Mouse (Mus musculus): Measurements from ENCODE around the gene Syngr2. TPM values are rescaled to one million over a fixed set of nuclear protein-coding genes. Genes with fewer than 3 reads are reported as not detected.
"Not testable (repeated sequence)": the region's sequence is repeated elsewhere in the genome, so short reads cannot be mapped to it uniquely, and the experiment has no call there.

Syngr2 gene
- polyA plus RNA-seq, 1 experiment from 2014 or later: 17.4 TPM

DNA sequence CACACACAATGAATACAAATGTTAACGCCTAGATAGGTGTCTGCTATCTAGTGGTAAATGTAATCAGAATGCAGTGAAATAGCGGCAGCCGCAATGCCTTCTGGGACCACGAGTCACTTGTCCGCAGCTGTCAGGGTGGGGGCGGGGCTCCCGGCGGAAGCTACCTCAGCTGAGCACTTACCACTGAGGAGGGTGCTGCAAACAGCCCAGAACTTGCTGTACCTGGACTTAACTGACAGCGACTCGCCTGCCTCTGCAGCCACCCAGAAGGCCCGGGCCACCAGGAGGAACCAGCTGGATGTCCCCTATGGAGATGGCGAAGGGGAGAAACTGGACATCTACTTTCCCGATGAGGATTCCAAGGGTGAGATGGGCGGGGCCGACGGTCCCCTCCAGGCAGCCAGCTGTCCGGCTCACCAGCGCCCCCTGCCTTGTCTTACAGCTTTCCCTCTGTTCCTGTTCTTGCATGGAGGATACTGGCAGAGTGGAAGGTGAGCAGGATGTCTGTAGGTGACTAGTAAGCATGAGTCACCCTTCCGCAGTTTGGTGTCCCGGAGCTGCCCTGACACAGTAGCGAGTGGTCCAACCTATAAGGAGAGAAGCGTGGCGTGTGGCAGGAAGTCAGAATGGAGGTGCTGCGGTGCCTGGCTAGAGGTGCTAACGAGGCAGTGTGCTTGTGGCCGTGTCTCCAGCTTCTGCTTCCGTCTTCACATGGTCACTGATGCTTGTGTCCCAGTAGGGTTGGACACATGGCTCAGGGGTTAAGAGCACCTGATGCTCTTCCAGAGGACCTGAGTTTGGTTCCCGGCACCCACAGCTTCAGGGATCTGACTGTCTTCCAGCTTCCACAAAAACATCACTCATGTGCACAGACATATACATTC lies 22.9 kb downstream of the Syngr2 start:
- no peaks in the 10 kb centered on the region for H3K27me3 ChIP-seq (replicated peaks; ENCODE audit: control insufficient read depth, insufficient read depth, low read length)
- H3K4me2 ChIP-seq (ENCODE audit: low read length): peak overlapping the region; percentile 59
- 17% methylated on average over 28 of the region's 28 CpGs for WGBS
- peak; percentile 70 for ATAC-seq
- H3K27ac ChIP-seq (ENCODE audit: low read depth, low read length): peak overlapping the region; percentile 36; the same call in 1 of the 2 replicates
- no peaks in the 10 kb centered on the region for H3K9me3 ChIP-seq (ENCODE audit: control insufficient read depth, low read length)
- peak overlapping the region; percentile 47 for H3K9ac ChIP-seq (ENCODE audit: low read depth, low read length)
- peaks cover 20% of the 10 kb centered on the region for H3K4me1 ChIP-seq (ENCODE audit: control insufficient read depth, insufficient read depth, low read depth, low read length)
- H3K36me3 ChIP-seq (ENCODE audit: control insufficient read depth, insufficient read depth, low read length): no peaks in the 10 kb centered on the region
- peak overlapping the region; percentile 44 for H3K4me3 ChIP-seq (ENCODE audit: low read length)

DNA sequence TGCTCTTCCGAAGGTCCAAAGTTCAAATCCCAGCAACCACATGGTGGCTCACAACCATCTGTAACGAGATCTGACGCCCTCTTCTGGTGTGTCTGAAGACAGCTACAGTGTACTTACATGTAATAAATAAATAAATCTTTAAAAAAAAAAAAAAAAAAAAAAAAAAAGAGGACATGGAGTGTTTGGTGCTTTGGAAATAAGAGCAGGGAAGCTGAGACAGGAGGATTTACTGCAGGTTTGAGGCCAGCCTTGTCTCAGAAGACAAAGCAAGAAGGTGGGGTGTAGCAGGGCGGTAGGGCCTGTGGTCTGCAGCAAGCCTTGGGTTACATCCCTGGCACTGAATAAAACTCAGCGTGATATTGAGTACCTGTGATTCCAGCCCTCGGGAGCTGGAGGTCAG lies 24.0 kb downstream of the Syngr2 start:
- ATAC-seq; H3K9ac ChIP-seq (ENCODE audit: low read depth, low read length); H3K27ac ChIP-seq (ENCODE audit: low read depth, low read length); H3K27me3 ChIP-seq (replicated peaks; ENCODE audit: control insufficient read depth, insufficient read depth, low read length); H3K4me3 ChIP-seq (ENCODE audit: low read length); H3K9me3 ChIP-seq (ENCODE audit: control insufficient read depth, low read length); H3K36me3 ChIP-seq (ENCODE audit: control insufficient read depth, insufficient read depth, low read length); H3K4me2 ChIP-seq (ENCODE audit: low read length): not testable (repeated sequence)
- peaks cover 13% of the 10 kb centered on the region for H3K4me1 ChIP-seq (ENCODE audit: control insufficient read depth, insufficient read depth, low read depth, low read length)
- WGBS: 91% methylated on average over 4 of the region's 6 CpGs

DNA sequence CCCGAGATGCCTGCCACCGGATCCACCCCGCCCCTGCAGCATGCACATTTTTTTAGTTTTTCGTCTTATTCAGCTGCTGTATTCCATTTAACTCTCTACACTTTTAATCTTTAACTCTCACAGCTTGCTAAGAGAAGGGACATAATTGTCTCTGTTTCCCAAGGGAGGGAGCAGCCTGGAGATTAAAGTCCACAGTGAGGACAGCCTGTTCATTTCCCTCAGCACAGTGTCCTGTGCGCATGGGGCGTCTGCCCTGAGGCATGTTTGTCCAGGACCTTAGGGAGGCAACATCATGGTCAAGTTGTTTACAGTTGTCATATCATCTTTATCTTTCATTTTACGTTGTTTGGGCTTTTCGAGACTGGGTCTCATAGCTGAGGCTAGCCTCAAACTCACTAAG lies 24.6 kb downstream of the Syngr2 start:
- H3K9me3 ChIP-seq (ENCODE audit: control insufficient read depth, low read length): no peaks in the 10 kb centered on the region

DNA sequence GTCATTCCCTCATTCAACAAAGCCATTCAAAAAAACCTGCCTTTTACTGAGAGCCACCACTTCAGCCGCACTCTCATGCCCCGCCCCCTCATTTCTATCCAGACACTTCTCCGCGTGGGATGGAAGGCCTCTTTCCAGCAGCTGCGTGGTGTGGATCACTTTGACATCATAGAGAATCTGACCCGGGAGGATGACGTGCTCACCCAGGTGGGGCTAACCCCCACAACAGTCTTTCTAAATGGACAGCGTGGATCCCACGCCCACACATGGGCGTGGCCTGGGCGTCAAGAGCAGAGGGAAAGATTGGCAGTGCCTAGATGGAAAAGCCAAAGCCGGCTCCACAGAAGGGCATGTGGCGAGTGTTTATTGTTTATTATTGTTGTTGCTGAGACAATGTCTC lies 26.8 kb downstream of the Syngr2 start:
- no peaks in the 10 kb centered on the region for H3K9me3 ChIP-seq (ENCODE audit: control insufficient read depth, low read length)

More for the DNA sequence above, 24.6 kb downstream of the Syngr2 start:
- Histone ChIP-seq H3K4me3 (ENCODE audit: low read length) (no peak overlapping the region), H3K27ac (ENCODE audit: low read depth, low read length) (no peak overlapping the region), H3K27me3 (replicated peaks; ENCODE audit: control insufficient read depth, insufficient read depth, low read length) (no peaks in the 10 kb centered on the region), H3K4me2 (ENCODE audit: low read length) (no peak overlapping the region), H3K9ac (ENCODE audit: low read depth, low read length) (no peak overlapping the region), H3K4me1 (ENCODE audit: control insufficient read depth, insufficient read depth, low read depth, low read length) (peaks cover 10% of the 10 kb centered on the region), H3K36me3 (ENCODE audit: control insufficient read depth, insufficient read depth, low read length) (no peaks in the 10 kb centered on the region)
- ATAC-seq: no peak
- WGBS: 92% methylated on average over 8 of the region's 8 CpGs

DNA sequence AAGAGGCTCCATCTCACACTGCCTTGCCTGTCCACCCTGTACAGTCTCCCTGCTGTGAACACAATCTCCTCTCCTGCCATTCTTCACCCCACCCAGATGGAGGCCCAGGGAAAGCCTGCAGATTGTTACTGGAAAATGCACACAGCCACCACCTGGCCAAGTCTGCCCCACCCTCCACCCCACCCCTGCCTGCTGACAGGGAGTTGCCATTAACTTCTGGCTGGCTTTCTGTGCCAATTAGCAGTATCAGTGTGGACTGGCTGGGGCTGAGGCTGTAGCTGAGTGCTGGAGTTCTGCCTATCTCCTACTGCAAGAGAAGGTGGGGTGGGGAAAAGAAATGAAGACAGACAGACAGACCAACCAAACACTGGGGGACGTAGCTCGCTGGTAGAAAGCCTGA lies 29.1 kb downstream of the Syngr2 start:
- 91% methylated on average over 2 of the region's 2 CpGs for WGBS
- Histone ChIP-seq H3K9me3 (ENCODE audit: control insufficient read depth, low read length) (no peaks in the 10 kb centered on the region), H3K27ac (ENCODE audit: low read depth, low read length) (no peak overlapping the region), H3K4me2 (ENCODE audit: low read length) (no peak overlapping the region), H3K4me3 (ENCODE audit: low read length) (no peak overlapping the region), H3K36me3 (ENCODE audit: control insufficient read depth, insufficient read depth, low read length) (no peaks in the 10 kb centered on the region), H3K27me3 (replicated peaks; ENCODE audit: control insufficient read depth, insufficient read depth, low read length) (no peaks in the 10 kb centered on the region), H3K4me1 (ENCODE audit: control insufficient read depth, insufficient read depth, low read depth, low read length) (no peaks in the 10 kb centered on the region), H3K9ac (ENCODE audit: low read depth, low read length) (no peak overlapping the region)
- ATAC-seq: no peak

More for the DNA sequence above, 26.8 kb downstream of the Syngr2 start:
- peak overlapping the region; percentile 50 for H3K4me2 ChIP-seq (ENCODE audit: low read length)
- 0 out of 2 replicates have a peak, but pooled peaks have one; percentile 31 for ATAC-seq
- no peak overlapping the region for H3K4me3 ChIP-seq (ENCODE audit: low read length)
- H3K27me3 ChIP-seq (replicated peaks; ENCODE audit: control insufficient read depth, insufficient read depth, low read length): no peaks in the 10 kb centered on the region
- peak overlapping the region; percentile 18; the same call in 1 of the 2 replicates for H3K9ac ChIP-seq (ENCODE audit: low read depth, low read length)
- no peaks in the 10 kb centered on the region for H3K36me3 ChIP-seq (ENCODE audit: control insufficient read depth, insufficient read depth, low read length)
- no peak overlapping the region for H3K27ac ChIP-seq (ENCODE audit: low read depth, low read length)
- peaks cover 4% of the 10 kb centered on the region; the same call in 1 of the 2 replicates for H3K4me1 ChIP-seq (ENCODE audit: control insufficient read depth, insufficient read depth, low read depth, low read length)
- 25% methylated on average over 13 of the region's 13 CpGs for WGBS

DNA sequence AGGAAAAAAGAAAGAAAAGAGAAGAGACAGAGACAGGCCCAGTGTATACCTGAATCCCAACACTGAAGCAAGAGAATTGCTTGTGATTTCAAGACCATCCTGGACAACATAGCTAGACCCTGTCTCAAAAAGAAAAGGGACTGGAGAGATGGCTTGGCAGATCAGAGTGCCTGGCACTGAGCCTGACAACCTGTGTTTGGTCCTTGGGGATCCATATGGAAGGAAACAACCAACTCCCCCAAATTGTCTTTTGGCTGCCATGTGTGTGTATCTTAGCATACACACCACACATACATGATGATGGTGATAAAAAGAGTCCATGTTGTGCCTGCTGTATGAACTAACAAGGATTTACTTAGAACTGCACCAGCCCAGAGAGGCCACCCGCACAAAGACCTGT lies 29.6 kb downstream of the Syngr2 start:
- Histone ChIP-seq H3K4me3 (ENCODE audit: low read length) (no peak overlapping the region), H3K9me3 (ENCODE audit: control insufficient read depth, low read length) (no peaks in the 10 kb centered on the region), H3K27me3 (replicated peaks; ENCODE audit: control insufficient read depth, insufficient read depth, low read length) (no peaks in the 10 kb centered on the region), H3K4me2 (ENCODE audit: low read length) (no peak overlapping the region), H3K36me3 (ENCODE audit: control insufficient read depth, insufficient read depth, low read length) (no peaks in the 10 kb centered on the region), H3K27ac (ENCODE audit: low read depth, low read length) (no peak overlapping the region), H3K4me1 (ENCODE audit: control insufficient read depth, insufficient read depth, low read depth, low read length) (no peaks in the 10 kb centered on the region), H3K9ac (ENCODE audit: low read depth, low read length) (no peak overlapping the region)
- WGBS: 94% methylated on average over 1 of the region's 1 CpGs
- no peak for ATAC-seq

DNA sequence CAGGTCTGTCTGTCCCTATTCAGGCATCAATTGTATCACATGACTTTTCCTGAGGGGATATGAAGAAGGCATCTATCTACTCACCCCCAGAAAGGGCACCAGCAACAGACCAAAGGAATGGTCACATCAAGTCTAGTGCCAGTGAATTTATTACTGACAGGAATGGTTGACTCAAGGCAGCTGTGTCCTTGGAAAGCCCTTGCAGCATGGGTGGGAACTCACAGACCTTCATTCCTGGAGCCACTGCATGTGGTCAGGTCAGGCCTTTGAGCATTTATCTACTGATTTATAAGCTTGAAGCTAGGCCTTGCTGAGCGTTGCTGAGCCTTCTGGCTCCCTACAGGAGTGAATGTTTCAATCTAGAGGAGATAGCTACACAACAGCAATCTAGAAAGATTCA lies 31.4 kb downstream of the Syngr2 start:
- H3K4me1 ChIP-seq (ENCODE audit: control insufficient read depth, insufficient read depth, low read depth, low read length): no peaks in the 10 kb centered on the region
- 48% methylated on average over 1 of the region's 1 CpGs for WGBS
- no peak overlapping the region for H3K4me3 ChIP-seq (ENCODE audit: low read length)
- H3K4me2 ChIP-seq (ENCODE audit: low read length): no peak overlapping the region
- ATAC-seq: no peak
- H3K9me3 ChIP-seq (ENCODE audit: control insufficient read depth, low read length): no peaks in the 10 kb centered on the region
- no peaks in the 10 kb centered on the region for H3K36me3 ChIP-seq (ENCODE audit: control insufficient read depth, insufficient read depth, low read length)
- H3K27me3 ChIP-seq (replicated peaks; ENCODE audit: control insufficient read depth, insufficient read depth, low read length): no peaks in the 10 kb centered on the region
- H3K9ac ChIP-seq (ENCODE audit: low read depth, low read length): no peak overlapping the region
- H3K27ac ChIP-seq (ENCODE audit: low read depth, low read length): no peak overlapping the region

DNA sequence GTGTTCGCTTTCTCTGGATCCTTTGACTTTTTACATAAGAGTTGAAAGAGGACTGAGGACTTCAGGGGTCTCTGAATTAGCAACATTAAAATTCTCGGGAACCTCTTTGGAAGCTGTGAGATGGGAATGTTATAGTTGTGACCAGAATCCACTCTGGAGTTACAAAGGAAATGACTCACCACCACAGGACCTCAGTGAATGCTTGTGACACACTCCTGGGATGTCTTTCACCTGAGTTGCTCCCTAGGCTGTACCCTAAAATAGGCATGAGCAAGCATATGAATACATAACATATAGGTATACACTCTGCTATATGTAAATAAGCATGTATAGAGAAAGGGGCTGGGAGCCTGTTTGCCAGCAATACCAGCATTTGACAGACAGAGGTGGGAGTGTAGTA lies 34.0 kb downstream of the Syngr2 start:
- ATAC-seq: no peak
- 85% methylated on average over 2 of the region's 2 CpGs for WGBS
- H3K4me3 ChIP-seq (ENCODE audit: low read length): no peak overlapping the region

DNA sequence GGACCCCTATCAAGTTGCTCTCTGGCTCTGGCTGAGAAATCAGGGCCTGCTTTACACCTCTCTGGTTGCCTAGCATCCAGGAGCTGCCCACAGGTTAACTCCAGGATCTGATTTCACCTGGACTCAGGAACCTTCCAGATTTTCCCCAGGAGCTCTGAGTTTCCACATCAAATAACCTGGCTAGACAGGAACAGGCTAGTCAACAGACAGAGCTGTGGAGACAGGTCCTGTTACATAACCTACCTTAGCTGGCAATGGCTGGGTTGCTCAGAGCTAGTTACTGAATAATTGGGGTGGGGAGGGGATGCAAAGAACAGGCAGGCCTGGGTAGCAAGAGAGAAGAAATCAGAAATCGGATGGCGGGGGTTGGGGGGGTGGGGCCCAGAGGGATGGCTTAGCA lies 35.5 kb downstream of the Syngr2 start:
- Histone ChIP-seq H3K9ac (ENCODE audit: low read depth, low read length) (no peak overlapping the region), H3K27ac (ENCODE audit: low read depth, low read length) (no peak overlapping the region), H3K27me3 (replicated peaks; ENCODE audit: control insufficient read depth, insufficient read depth, low read length) (no peaks in the 10 kb centered on the region), H3K9me3 (ENCODE audit: control insufficient read depth, low read length) (no peaks in the 10 kb centered on the region), H3K4me2 (ENCODE audit: low read length) (no peak overlapping the region), H3K4me3 (ENCODE audit: low read length) (no peak overlapping the region), H3K36me3 (ENCODE audit: control insufficient read depth, insufficient read depth, low read length) (no peaks in the 10 kb centered on the region), H3K4me1 (ENCODE audit: control insufficient read depth, insufficient read depth, low read depth, low read length) (peaks cover 12% of the 10 kb centered on the region)
- ATAC-seq: no peak
- 91% methylated on average over 2 of the region's 2 CpGs for WGBS

More for the DNA sequence above, 34.0 kb downstream of the Syngr2 start:
- Histone ChIP-seq H3K27ac (ENCODE audit: low read depth, low read length) (no peak overlapping the region), H3K9ac (ENCODE audit: low read depth, low read length) (no peak overlapping the region), H3K9me3 (ENCODE audit: control insufficient read depth, low read length) (no peaks in the 10 kb centered on the region), H3K4me1 (ENCODE audit: control insufficient read depth, insufficient read depth, low read depth, low read length) (peaks cover 5% of the 10 kb centered on the region), H3K36me3 (ENCODE audit: control insufficient read depth, insufficient read depth, low read length) (no peaks in the 10 kb centered on the region), H3K4me2 (ENCODE audit: low read length) (no peak overlapping the region), H3K27me3 (replicated peaks; ENCODE audit: control insufficient read depth, insufficient read depth, low read length) (no peaks in the 10 kb centered on the region)

Measured in hindbrain, embryonic 16.5 days (tissue).